In the genomic region with DNA sequence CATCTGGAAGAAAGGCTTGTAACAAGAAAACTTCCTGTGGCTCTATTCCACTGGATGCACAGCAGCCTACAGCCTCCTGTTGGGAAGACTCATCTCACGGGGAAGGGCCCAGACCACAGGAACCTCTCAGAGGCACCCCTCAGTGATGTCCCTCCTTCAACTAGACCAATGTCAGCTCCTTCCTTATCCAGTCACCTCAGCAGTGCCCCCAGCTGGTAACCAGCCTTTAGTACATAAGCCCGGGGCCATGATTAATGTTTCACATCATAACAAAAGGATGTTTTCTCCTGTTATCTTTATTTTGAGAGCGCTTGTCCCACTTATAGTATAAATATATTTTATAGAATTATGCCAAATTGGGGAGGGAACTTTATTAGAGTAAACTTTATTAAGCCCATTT, we compare ENCODE assay signal across 14 mouse cellular contexts.
DNase-seq lines count a peak whose midpoint lies in the region; ATAC-seq and TF ChIP-seq lines count a peak whose summit lies in the region.
"Had no signal": no experiment of that assay in that cellular context is flagged by ENCODE, and none has a peak within 500 bp of the region (broad histone marks: within the 10 kb centered on the region; RNA-seq: fewer than 3 reads in every experiment).

No protein-coding gene starts in this region.

- H3K9me3 ChIP-seq in E14TG2a.4 (ENCODE audit: low read length) = no peaks in the 10 kb centered on the region
- H3K9me3 ChIP-seq: liver, embryonic 13.5 days; midbrain, embryonic 12.5 days; neural tube, embryonic 13.5 days had no signal

- no peaks in the 10 kb centered on the region for H3K27me3 ChIP-seq in E14TG2a.4 (ENCODE audit: insufficient read depth, low read length)
- H3K27me3 ChIP-seq: liver, embryonic 13.5 days; midbrain, embryonic 12.5 days; neural tube, embryonic 13.5 days had no signal

- no peak overlapping the region for H3K4me3 ChIP-seq in left cerebral cortex, adult 2 months
- no peak overlapping the region for H3K4me3 ChIP-seq in E14TG2a.4 (replicated peaks; ENCODE audit: low read length)
- H3K4me3 ChIP-seq: liver, embryonic 13.5 days; midbrain, embryonic 12.5 days; neural tube, embryonic 13.5 days had no signal

- no peak overlapping the region for H3K27ac ChIP-seq in left cerebral cortex, adult 2 months
- H3K27ac ChIP-seq: liver, embryonic 13.5 days; midbrain, embryonic 12.5 days; neural tube, embryonic 13.5 days had no signal

- H3K4me1 ChIP-seq in E14TG2a.4 (replicated peaks; ENCODE audit: low read depth, low read length) = peaks cover 21% of the 10 kb centered on the region
- H3K4me1 ChIP-seq: liver, embryonic 13.5 days had no signal

- peak; percentile 29; the same call in 1 of the 2 replicates for ATAC-seq in common myeloid progenitor, adult 5-6 weeks (replicated peaks; ENCODE audit: low read depth, poor library complexity, severe bottlenecking)

- peak; percentile 12; the same call in 1 of the 2 replicates for TF ChIP-seq CTCF in left cerebral cortex, adult 2 months (IDR thresholded peaks at IDR 0.05)
- peak; percentile 39 for TF ChIP-seq CTCF in E14TG2a.4 (conservative IDR thresholded peaks at IDR 0.05; ENCODE audit: low read length)

- intact Hi-C loops in left cerebral cortex, adult 2 months (cut with DNase I) = no loop called here
- intact Hi-C loops in left cerebral cortex, postnatal 36 days (cut with DNase I) = no loop called here

- no peak for DNase-seq in left cerebral cortex, adult 2 months (ENCODE audit: extremely low spot score in 1 of 2, low spot score in 2 of 2)
- DNase-seq in left cerebral cortex, postnatal 36 days (ENCODE audit: low spot score in 2 of 2) = no peak
- peak; percentile 11 for DNase-seq in CD4-positive helper T cell, adult 2 months (ENCODE audit: low read depth, low spot score)
- no peak for DNase-seq in urinary bladder, postnatal 25 days (ENCODE audit: low spot score)
- DNase-seq in ovary, adult 18-20 months (ENCODE audit: low spot score) = no peak
- no peak for DNase-seq in spleen, postnatal 36 days (ENCODE audit: low spot score in 2 of 2)
- DNase-seq: heart, postnatal 36 days; kidney, adult 11 months; liver, embryonic 13.5 days; right cerebral cortex, postnatal 4 days had no signal

- peaks cover 20% of the 10 kb centered on the region for H3K36me3 ChIP-seq in E14TG2a.4 (ENCODE audit: insufficient read depth, low read length)
- H3K36me3 ChIP-seq: liver, embryonic 13.5 days; midbrain, embryonic 12.5 days had no signal
